Mouse (Mus musculus) midbrain, embryonic 15.5 days (tissue): ENCODE data around the gene Aspscr1. TPM values are rescaled to one million over a fixed set of nuclear protein-coding genes. Genes with fewer than 3 reads are reported as not detected.

ENCODE experiments used
- ATAC-seq: fragments of 200-750 bp; cut with Nextera tagmentation; replicated peaks from 2 replicates; pipeline ENCODE4 v1.8.0; 2017; ENCODE audit warnings: moderate TSS enrichment
- H3K27ac ChIP-seq: fragments of 300-500 bp; sonication (generic); 2 replicates; pipeline ENCODE4 v1.5.1; 2015; ENCODE audit warnings: mild to moderate bottlenecking, inconsistent platforms
- H3K27me3 ChIP-seq: fragments of 300-500 bp; sonication (generic); replicated peaks from 2 replicates; pipeline ENCODE4 v1.6.1; 2015; ENCODE audit warnings: inconsistent platforms
- H3K36me3 ChIP-seq: fragments of 300-500 bp; sonication (generic); replicated peaks from 2 replicates; pipeline ENCODE4 v1.6.1; 2015; ENCODE audit warnings: inconsistent platforms
- H3K4me1 ChIP-seq: fragments of 300-500 bp; sonication (generic); 2 replicates; pipeline ENCODE4 v1.6.1; 2015; ENCODE audit warnings: inconsistent platforms
- H3K4me2 ChIP-seq: fragments of 300-500 bp; sonication (generic); 2 replicates; pipeline ENCODE4 v1.6.1; 2015; ENCODE audit warnings: inconsistent platforms, mild to moderate bottlenecking, moderate library complexity
- H3K4me3 ChIP-seq: fragments of 300-500 bp; sonication (generic); 2 replicates; pipeline ENCODE4 v1.5.1; 2015; ENCODE audit warnings: mild to moderate bottlenecking, inconsistent platforms
- H3K9ac ChIP-seq: fragments of 300-500 bp; sonication (generic); 2 replicates; pipeline ENCODE4 v1.6.1; 2015; ENCODE audit warnings: mild to moderate bottlenecking, inconsistent platforms
- H3K9me3 ChIP-seq: fragments of 300-500 bp; sonication (generic); 2 replicates; pipeline ENCODE4 v1.6.1; 2016; ENCODE audit warnings: inconsistent platforms
- WGBS: fragments of 180-500 bp; shearing (Covaris S2); methylation state at CpG from one replicate; pipeline ENCODE4 v1.1.7; 2015; ENCODE audit warnings: mixed read lengths; 5-methylcytosine and 5-hydroxymethylcytosine counted together
- polyA plus RNA-seq: library from polyadenylated mRNA; unstranded; fragments of >200 nt; fragmentation: Nextera tagmentation; extraction: Ambion mirVana; gene quantifications from 2 replicates; pipeline ENCODE4 v1.2.1, GENCODE M21; 2015

Aspscr1 gene
- 149 and 158 TPM in 2 replicates for polyA plus RNA-seq

GRCm38 (mm10) chr11:120672687-120673593 lies at the start of gene Aspscr1:
Gene Aspscr1, plus strand, starts transcription at chr11:120672973.
- H3K27me3 ChIP-seq, result no peaks in the 10 kb centered on the region
- H3K4me3 ChIP-seq, result peak within 1 kb of the TSS; percentile 79
- H3K36me3 ChIP-seq, result no peaks in the 10 kb centered on the region; the same call in 1 of the 2 replicates
- peak within 1 kb of the TSS; percentile 66 for H3K4me2 ChIP-seq
- no peaks in the 10 kb centered on the region for H3K9me3 ChIP-seq
- WGBS, result under 1% methylated on average over 83 of the region's 83 CpGs
- H3K27ac ChIP-seq, result peak within 1 kb of the TSS; percentile 94
- H3K4me1 ChIP-seq, result peaks cover 17% of the 10 kb centered on the region
- ATAC-seq, result peak; percentile 96
- peak within 1 kb of the TSS; percentile 67 for H3K9ac ChIP-seq

- Histone ChIP-seq H3K9me3 (no peaks in the 10 kb centered on the region), H3K4me1 (peaks cover 19% of the 10 kb centered on the region), H3K27ac (peak overlapping the region; percentile 77), H3K9ac (peak overlapping the region; percentile 74), H3K4me3 (peak overlapping the region; percentile 88), H3K36me3 (peaks cover 35% of the 10 kb centered on the region), H3K4me2 (peak overlapping the region; percentile 99), H3K27me3 (no peaks in the 10 kb centered on the region)
- peak; percentile 62 for ATAC-seq
- WGBS, result 13% methylated on average over 30 of the region's 30 CpGs
Measured at GRCm38 (mm10) chr11:120623961-120624679, 48.7 kb upstream of the Aspscr1 start.

GRCm38 (mm10) chr11:120624680-120625111 lies 48.1 kb upstream of the Aspscr1 start:
- H3K27ac ChIP-seq, result peak overlapping the region; percentile 77
- peaks cover 36% of the 10 kb centered on the region for H3K36me3 ChIP-seq
- WGBS, result under 1% methylated on average over 53 of the region's 53 CpGs
- H3K4me3 ChIP-seq, result peak overlapping the region; percentile 88
- no peaks in the 10 kb centered on the region for H3K27me3 ChIP-seq
- H3K4me1 ChIP-seq, result peaks cover 23% of the 10 kb centered on the region
- H3K9ac ChIP-seq, result peak overlapping the region; percentile 74
- peak; percentile 79 for ATAC-seq
- H3K4me2 ChIP-seq, result peak overlapping the region; percentile 99
- no peaks in the 10 kb centered on the region for H3K9me3 ChIP-seq

GRCm38 (mm10) chr11:120625152-120625775 lies 47.5 kb upstream of the Aspscr1 start, which contains the start of gene Sirt7:
Gene Sirt7, minus strand, starts transcription at chr11:120625240.
- Histone ChIP-seq H3K27ac (peak within 1 kb of the TSS; percentile 77), H3K4me1 (peaks cover 29% of the 10 kb centered on the region), H3K9ac (peak within 1 kb of the TSS; percentile 74), H3K4me3 (peak within 1 kb of the TSS; percentile 88), H3K27me3 (no peaks in the 10 kb centered on the region), H3K36me3 (peaks cover 31% of the 10 kb centered on the region), H3K9me3 (no peaks in the 10 kb centered on the region), H3K4me2 (peak within 1 kb of the TSS; percentile 99)
- 25% methylated on average over 5 of the region's 5 CpGs for WGBS
- ATAC-seq, result peak; percentile 54

- H3K27me3 ChIP-seq, result no peaks in the 10 kb centered on the region
- 91% methylated on average over 11 of the region's 11 CpGs for WGBS
- H3K9me3 ChIP-seq, result no peaks in the 10 kb centered on the region
- peaks cover 44% of the 10 kb centered on the region for H3K4me1 ChIP-seq
- no peak overlapping the region for H3K4me2 ChIP-seq
- no peak overlapping the region for H3K9ac ChIP-seq
- no peak overlapping the region for H3K27ac ChIP-seq
- ATAC-seq, result no peak
- peaks cover 18% of the 10 kb centered on the region; the same call in 1 of the 2 replicates for H3K36me3 ChIP-seq
- no peak overlapping the region for H3K4me3 ChIP-seq
Measured at GRCm38 (mm10) chr11:120626785-120627467, 45.8 kb upstream of the Aspscr1 start.

- Histone ChIP-seq H3K27me3 (no peaks in the 10 kb centered on the region), H3K9ac (no peak overlapping the region), H3K4me2 (no peak overlapping the region), H3K4me1 (peaks cover 52% of the 10 kb centered on the region), H3K36me3 (peaks cover 11% of the 10 kb centered on the region; the same call in 1 of the 2 replicates), H3K4me3 (no peak overlapping the region), H3K27ac (no peak overlapping the region), H3K9me3 (no peaks in the 10 kb centered on the region)
- WGBS, result 84% methylated on average over 22 of the region's 22 CpGs
- no peak for ATAC-seq
Measured at GRCm38 (mm10) chr11:120627468-120628300, 45.1 kb upstream of the Aspscr1 start.

GRCm38 (mm10) chr11:120628601-120629340 lies 44.0 kb upstream of the Aspscr1 start:
- Histone ChIP-seq H3K4me2 (no peak overlapping the region), H3K27me3 (no peaks in the 10 kb centered on the region), H3K9ac (no peak overlapping the region), H3K9me3 (no peaks in the 10 kb centered on the region), H3K27ac (no peak overlapping the region), H3K4me1 (peaks cover 46% of the 10 kb centered on the region), H3K4me3 (no peak overlapping the region), H3K36me3 (peaks cover 10% of the 10 kb centered on the region; the same call in 1 of the 2 replicates)
- 97% methylated on average over 23 of the region's 23 CpGs for WGBS
- no peak for ATAC-seq

GRCm38 (mm10) chr11:120629341-120629730 lies 43.4 kb upstream of the Aspscr1 start:
- Histone ChIP-seq H3K9ac (no peak overlapping the region), H3K27me3 (no peaks in the 10 kb centered on the region), H3K27ac (no peak overlapping the region), H3K4me3 (no peak overlapping the region), H3K36me3 (peaks cover 10% of the 10 kb centered on the region; the same call in 1 of the 2 replicates), H3K4me1 (peaks cover 44% of the 10 kb centered on the region), H3K9me3 (no peaks in the 10 kb centered on the region), H3K4me2 (no peak overlapping the region)
- no peak for ATAC-seq
- WGBS, result 68% methylated on average over 23 of the region's 23 CpGs

- Histone ChIP-seq H3K4me3 (no peak overlapping the region), H3K27me3 (no peaks in the 10 kb centered on the region), H3K27ac (peak overlapping the region; percentile 32; the same call in 1 of the 2 replicates), H3K4me2 (0 out of 2 replicates have a peak overlapping the region, but pooled peaks have one; percentile 2), H3K36me3 (peaks cover 10% of the 10 kb centered on the region; the same call in 1 of the 2 replicates), H3K9me3 (no peaks in the 10 kb centered on the region), H3K4me1 (peaks cover 43% of the 10 kb centered on the region), H3K9ac (peak overlapping the region; percentile 23; the same call in 1 of the 2 replicates)
- no peak for ATAC-seq
- 33% methylated on average over 7 of the region's 7 CpGs for WGBS
Measured at GRCm38 (mm10) chr11:120629911-120630310, 42.9 kb upstream of the Aspscr1 start.

- WGBS, result 26% methylated on average over 5 of the region's 5 CpGs
- H3K4me2 ChIP-seq, result 0 out of 2 replicates have a peak overlapping the region, but pooled peaks have one; percentile 2
- no peaks in the 10 kb centered on the region for H3K9me3 ChIP-seq
- peaks cover 10% of the 10 kb centered on the region; the same call in 1 of the 2 replicates for H3K36me3 ChIP-seq
- peaks cover 39% of the 10 kb centered on the region for H3K4me1 ChIP-seq
- H3K27ac ChIP-seq, result peak overlapping the region; percentile 32; the same call in 1 of the 2 replicates
- no peaks in the 10 kb centered on the region for H3K27me3 ChIP-seq
- no peak for ATAC-seq
- H3K4me3 ChIP-seq, result no peak overlapping the region
- peak overlapping the region; percentile 23; the same call in 1 of the 2 replicates for H3K9ac ChIP-seq
Measured at GRCm38 (mm10) chr11:120630401-120630871, 42.3 kb upstream of the Aspscr1 start.
